Mouse (Mus musculus) liver, embryonic 11.5 days (tissue): ENCODE results near the gene Rpl21. TPM values are rescaled to one million over a fixed set of nuclear protein-coding genes. Genes with fewer than 3 reads are reported as not detected.

Source experiments
- ATAC-seq: fragments of 200-750 bp; cut with Nextera tagmentation; replicated peaks from 2 replicates; pipeline ENCODE4 v1.8.0; 2017; ENCODE audit warnings: moderate number of reproducible peaks, mild to moderate bottlenecking, moderate TSS enrichment, moderate library complexity; ENCODE audit not compliant: low FRiP score
- DNase-seq: peaks from one replicate; pipeline ENCODE4 v3.0.0-alpha.2; 2017; ENCODE audit warnings: low spot score
- H3K27ac ChIP-seq: fragments of 300-500 bp; sonication (generic); 2 replicates; pipeline ENCODE4 v1.5.1; 2014; ENCODE audit warnings: mild to moderate bottlenecking, low read depth, low read length, control low read depth
- H3K27me3 ChIP-seq: fragments of 300-500 bp; sonication (generic); replicated peaks from 2 replicates; pipeline ENCODE4 v1.6.1; 2014; ENCODE audit warnings: low read length, mixed read lengths; ENCODE audit not compliant: control insufficient read depth, insufficient read depth
- H3K36me3 ChIP-seq: fragments of 300-500 bp; sonication (generic); 2 replicates; pipeline ENCODE4 v1.6.1; 2014; ENCODE audit warnings: mild to moderate bottlenecking, low read length, moderate library complexity, mixed read lengths; ENCODE audit not compliant: control insufficient read depth, insufficient read depth
- H3K4me1 ChIP-seq: fragments of 300-500 bp; sonication (generic); replicated peaks from 2 replicates; pipeline ENCODE4 v1.6.1; 2014; ENCODE audit warnings: low read length, mixed read lengths; ENCODE audit not compliant: control insufficient read depth, insufficient read depth
- H3K4me2 ChIP-seq: fragments of 300-500 bp; sonication (generic); 2 replicates; pipeline ENCODE4 v1.6.1; 2014; ENCODE audit warnings: mild to moderate bottlenecking, control low read depth, moderate library complexity
- H3K4me3 ChIP-seq: fragments of 300-500 bp; sonication (generic); 2 replicates; pipeline ENCODE4 v1.5.1; 2014; ENCODE audit warnings: low read depth, low read length, control low read depth
- H3K9ac ChIP-seq: fragments of 300-500 bp; sonication (generic); 2 replicates; pipeline ENCODE4 v1.6.1; 2014; ENCODE audit warnings: low read depth, low read length, control low read depth
- H3K9me3 ChIP-seq: fragments of 300-500 bp; sonication (generic); 2 replicates; pipeline ENCODE4 v1.6.1; 2016; ENCODE audit warnings: low read length, inconsistent platforms, mixed read lengths; ENCODE audit not compliant: control insufficient read depth
- WGBS: fragments of 180-500 bp; shearing (Covaris S2); extraction: QIAGEN DNeasy Blood & Tissue Kit; methylation state at CpG from one replicate; pipeline ENCODE4 v1.1.7; 2014; 5-methylcytosine and 5-hydroxymethylcytosine counted together
- polyA plus RNA-seq: library from polyadenylated mRNA; unstranded; fragments of >200 nt; fragmentation: Nextera tagmentation; extraction: Ambion mirVana; gene quantifications from 2 replicates; pipeline ENCODE4 v1.2.1, GENCODE M21; 2014

The Rpl21 gene
- polyA plus RNA-seq, 1 experiment from 2014 or later: 772 TPM

DNA sequence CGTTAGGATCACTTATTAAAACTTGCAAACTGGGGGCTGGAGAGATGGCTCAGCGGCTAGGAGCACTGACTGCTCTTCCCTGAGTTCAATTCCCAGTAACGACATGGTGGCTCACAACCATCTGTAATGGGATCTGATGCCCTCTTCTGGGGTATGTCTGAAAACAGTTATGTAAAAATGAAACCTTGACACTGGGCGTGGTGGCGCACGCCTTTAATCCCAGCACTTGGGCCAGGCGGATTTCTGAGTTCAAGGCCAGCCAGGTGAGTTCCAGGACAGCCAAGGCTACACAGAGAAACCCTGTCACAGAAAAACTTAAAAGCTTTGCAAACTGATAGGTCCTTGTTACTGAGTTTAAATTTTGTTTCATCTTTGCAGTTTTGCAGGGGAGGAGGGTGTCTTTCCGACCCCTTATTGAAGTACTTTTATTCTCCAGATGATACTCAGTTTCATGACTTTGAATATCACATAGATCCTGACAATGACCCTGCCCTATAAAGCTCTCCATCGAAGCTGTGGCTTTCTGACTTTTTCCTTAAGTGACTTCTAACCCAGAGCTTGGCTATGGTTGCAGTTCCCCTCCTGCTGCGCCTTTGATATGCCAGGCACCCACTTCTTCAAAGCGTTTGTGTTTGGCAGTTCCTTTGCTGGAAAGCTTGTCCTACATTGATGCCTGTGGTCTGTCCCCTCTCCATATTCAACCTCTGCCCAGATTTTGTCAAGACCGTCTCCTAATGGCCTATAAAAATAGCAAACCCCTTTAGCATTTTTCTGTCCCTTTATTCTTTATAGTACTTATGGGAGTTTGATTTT, 6.4 kb downstream of the Rpl21 start:
- H3K9me3 ChIP-seq: no peaks in the 10 kb centered on the region
- ATAC-seq: peak; percentile 19; the same call in 1 of the 2 replicates
- DNase-seq: no peak
- H3K27ac ChIP-seq: no peak overlapping the region
- H3K4me2 ChIP-seq: no peak overlapping the region
- H3K9ac ChIP-seq: no peak overlapping the region
- H3K27me3 ChIP-seq: no peaks in the 10 kb centered on the region
- peaks cover 8% of the 10 kb centered on the region; the same call in 1 of the 2 replicates for H3K4me1 ChIP-seq
- 47% methylated on average over 12 of the region's 12 CpGs for WGBS
- H3K4me3 ChIP-seq: no peak overlapping the region
- peaks cover 39% of the 10 kb centered on the region for H3K36me3 ChIP-seq

DNA sequence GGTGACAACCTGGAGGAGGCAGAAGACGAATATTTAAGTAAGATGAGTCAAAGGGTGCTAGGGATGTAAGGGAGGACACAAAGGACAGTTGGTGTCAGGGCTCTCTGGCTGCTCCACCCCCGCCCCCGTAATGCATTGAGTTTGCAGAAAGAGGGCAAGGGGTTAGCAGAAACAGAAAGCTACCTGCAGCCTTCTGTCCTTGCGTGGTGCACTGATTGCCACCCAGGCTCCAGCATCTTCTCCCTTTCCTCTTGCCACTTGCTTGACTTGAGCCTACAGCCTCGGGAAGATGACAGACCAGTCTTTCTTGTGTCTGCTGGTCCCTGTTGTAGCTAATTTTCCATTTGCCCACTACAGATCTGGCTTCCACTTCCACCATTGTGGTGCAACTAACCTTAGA, 7.1 kb downstream of the Rpl21 start:
- peaks cover 32% of the 10 kb centered on the region for H3K36me3 ChIP-seq
- H3K9me3 ChIP-seq: no peaks in the 10 kb centered on the region
- peaks cover under 1% of the 10 kb centered on the region; the same call in 1 of the 2 replicates for H3K27me3 ChIP-seq
- H3K4me3 ChIP-seq: no peak overlapping the region
- no peak for ATAC-seq
- no peak overlapping the region for H3K27ac ChIP-seq
- H3K9ac ChIP-seq: no peak overlapping the region
- DNase-seq: no peak
- peaks cover 1% of the 10 kb centered on the region; the same call in 1 of the 2 replicates for H3K4me1 ChIP-seq
- WGBS: 46% methylated on average over 5 of the region's 5 CpGs
- H3K4me2 ChIP-seq: no peak overlapping the region

GRCm38 (mm10) chr5:146840422-146840821, 7.7 kb downstream of the Rpl21 start:
- no peak for ATAC-seq
- Histone ChIP-seq H3K9me3 (no peaks in the 10 kb centered on the region), H3K36me3 (peaks cover 25% of the 10 kb centered on the region), H3K27ac (no peak overlapping the region), H3K4me1 (no peaks in the 10 kb centered on the region; the same call in 1 of the 2 replicates), H3K4me3 (no peak overlapping the region), H3K27me3 (peaks cover 6% of the 10 kb centered on the region), H3K4me2 (no peak overlapping the region), H3K9ac (no peak overlapping the region)
- no peak for DNase-seq
- 60% methylated on average over 4 of the region's 4 CpGs for WGBS

DNA sequence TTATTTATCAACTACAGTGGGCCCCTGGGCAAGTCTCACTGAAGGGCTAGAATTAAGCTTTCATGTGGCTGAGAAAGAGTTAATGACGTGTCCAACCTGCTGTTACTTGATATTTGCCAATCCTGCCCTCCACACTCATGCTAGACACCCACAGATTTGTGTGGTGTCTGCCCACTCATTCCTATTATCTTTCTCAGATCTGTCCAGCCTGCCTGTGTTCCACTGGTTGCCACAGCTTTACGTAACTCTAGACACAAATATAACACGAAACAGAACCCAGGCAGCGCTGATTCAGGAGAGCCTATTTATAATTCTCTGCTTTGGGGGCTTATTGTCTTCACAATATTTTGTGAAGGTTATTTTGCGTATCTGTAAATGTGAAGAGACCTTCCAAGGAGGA, 8.6 kb downstream of the Rpl21 start:
- H3K4me1 ChIP-seq: peaks cover 3% of the 10 kb centered on the region; the same call in 1 of the 2 replicates
- ATAC-seq (no peak), DNase-seq (no peak)
- no peak overlapping the region for H3K27ac ChIP-seq
- H3K36me3 ChIP-seq: peaks cover 19% of the 10 kb centered on the region
- H3K4me2 ChIP-seq: no peak overlapping the region
- 80% methylated on average over 5 of the region's 5 CpGs for WGBS
- no peak overlapping the region for H3K4me3 ChIP-seq
- no peak overlapping the region for H3K9ac ChIP-seq
- peaks cover 14% of the 10 kb centered on the region for H3K27me3 ChIP-seq
- no peaks in the 10 kb centered on the region for H3K9me3 ChIP-seq

DNA sequence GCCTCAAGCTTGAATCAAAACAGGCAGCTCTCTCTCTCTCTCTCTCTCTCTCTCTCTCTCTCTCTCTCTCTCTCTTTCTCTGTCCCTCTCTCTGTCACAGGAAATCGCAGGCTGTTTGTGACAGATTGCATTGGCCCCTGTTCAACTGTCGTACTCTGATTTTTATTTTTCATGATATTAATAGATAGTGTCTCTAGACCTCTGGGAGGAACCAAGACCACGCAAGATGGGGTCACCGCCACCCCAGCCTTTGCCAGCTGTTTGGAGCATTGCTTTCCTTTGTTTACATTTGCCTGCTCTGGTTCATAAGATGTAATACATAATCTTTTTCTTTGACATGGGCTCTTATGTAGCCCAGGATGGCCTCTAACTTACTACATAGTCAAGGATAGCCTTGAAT, 9.3 kb downstream of the Rpl21 start:
- DNase-seq (no peak), ATAC-seq (no peak)
- no peak overlapping the region for H3K27ac ChIP-seq
- H3K4me3 ChIP-seq: no peak overlapping the region
- 89% methylated on average over 4 of the region's 4 CpGs for WGBS
- no peak overlapping the region for H3K4me2 ChIP-seq
- H3K4me1 ChIP-seq: peaks cover 3% of the 10 kb centered on the region; the same call in 1 of the 2 replicates
- peaks cover 13% of the 10 kb centered on the region for H3K36me3 ChIP-seq
- no peak overlapping the region for H3K9ac ChIP-seq
- H3K27me3 ChIP-seq: peaks cover 14% of the 10 kb centered on the region
- no peaks in the 10 kb centered on the region for H3K9me3 ChIP-seq

- no peaks in the 10 kb centered on the region; the same call in 1 of the 2 replicates for H3K36me3 ChIP-seq
- H3K4me1 ChIP-seq: peaks cover 3% of the 10 kb centered on the region; the same call in 1 of the 2 replicates
- H3K27me3 ChIP-seq: peaks cover 14% of the 10 kb centered on the region
- no peak overlapping the region for H3K9ac ChIP-seq
- peak overlapping the region; percentile 65 for H3K4me3 ChIP-seq
- no peak for DNase-seq
- ATAC-seq: peak; percentile 21; the same call in 1 of the 2 replicates
- H3K27ac ChIP-seq: no peak overlapping the region
- WGBS: 18% methylated on average over 6 of the region's 6 CpGs
- H3K9me3 ChIP-seq: no peaks in the 10 kb centered on the region
- peak overlapping the region; percentile 98 for H3K4me2 ChIP-seq
Measured at GRCm38 (mm10) chr5:146844301-146844941, 11.7 kb downstream of the Rpl21 start.

DNA sequence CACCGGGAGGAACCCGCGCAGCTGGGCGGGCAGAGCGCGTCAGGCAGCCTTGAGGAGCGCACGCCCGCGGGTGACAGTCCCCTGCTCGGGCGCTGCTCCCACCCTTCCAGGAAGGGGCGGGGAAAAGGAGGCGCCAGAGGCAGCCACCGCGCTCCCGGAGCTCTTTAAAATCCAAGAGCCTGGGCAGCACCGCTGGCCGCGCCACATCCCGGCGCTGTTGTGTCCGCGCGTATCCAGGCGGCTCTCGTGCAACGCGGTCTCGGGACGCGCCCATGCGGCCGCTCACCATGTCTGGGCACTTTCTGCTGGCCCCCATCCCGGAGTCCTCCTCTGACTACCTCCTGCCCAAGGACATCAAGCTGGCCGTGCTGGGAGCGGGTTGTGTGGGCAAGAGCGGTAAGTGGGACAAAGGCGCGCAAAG, 12.3 kb downstream of the Rpl21 start, which contains the start of gene Rasl11a:
Rasl11a (plus strand) TSS at position 127 of the 421 bp plus-strand sequence.
- H3K9ac ChIP-seq: peak within 1 kb of the TSS; percentile 56
- no peaks in the 10 kb centered on the region; the same call in 1 of the 2 replicates for H3K36me3 ChIP-seq
- WGBS: under 1% methylated on average over 40 of the region's 40 CpGs
- no peaks in the 10 kb centered on the region for H3K9me3 ChIP-seq
- peaks cover 14% of the 10 kb centered on the region for H3K27me3 ChIP-seq
- H3K4me1 ChIP-seq: peaks cover 3% of the 10 kb centered on the region; the same call in 1 of the 2 replicates
- H3K4me3 ChIP-seq: peak within 1 kb of the TSS; percentile 65
- peak within 1 kb of the TSS; percentile 98 for H3K4me2 ChIP-seq
- H3K27ac ChIP-seq: no peak within 1 kb of the TSS
- ATAC-seq (peak; percentile 83), DNase-seq (peak; percentile 78)

DNA sequence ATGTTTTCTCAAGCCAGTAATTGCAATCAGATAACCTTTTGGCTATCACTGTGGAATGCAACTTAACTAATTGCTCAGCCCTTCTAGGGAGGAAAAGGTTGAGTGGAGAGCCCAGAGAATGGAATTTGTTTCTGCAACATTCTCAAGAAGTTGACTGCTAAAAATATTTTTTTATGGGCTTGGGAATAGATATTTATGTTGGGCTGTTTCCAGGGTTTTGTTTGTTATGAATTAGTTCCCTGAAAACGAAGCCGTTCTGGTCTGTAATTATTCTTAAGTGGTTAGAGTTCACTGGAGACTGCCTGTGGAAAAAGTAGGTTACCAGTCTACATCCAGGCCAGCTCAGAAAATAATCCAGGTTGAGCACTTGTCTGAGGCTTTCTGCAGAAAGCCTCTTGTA, 13.8 kb downstream of the Rpl21 start:
- ATAC-seq: no peak
- Histone ChIP-seq H3K9me3 (no peaks in the 10 kb centered on the region), H3K4me1 (peaks cover 3% of the 10 kb centered on the region; the same call in 1 of the 2 replicates), H3K9ac (no peak overlapping the region), H3K4me2 (no peak overlapping the region), H3K36me3 (no peaks in the 10 kb centered on the region), H3K27me3 (peaks cover 14% of the 10 kb centered on the region), H3K27ac (no peak overlapping the region), H3K4me3 (no peak overlapping the region)
- 55% methylated on average over 2 of the region's 2 CpGs for WGBS
- no peak for DNase-seq
